Mouse (Mus musculus) forebrain, postnatal 0 days (tissue): ENCODE data around the gene Cacna1g. TPM values are rescaled to one million over a fixed set of nuclear protein-coding genes. Genes with fewer than 3 reads are reported as not detected.

Source experiments
- ATAC-seq: fragments of 200-750 bp; cut with Nextera tagmentation; 2 replicates; pipeline ENCODE4 v1.8.0; 2017; ENCODE audit warnings: mild to moderate bottlenecking, moderate library complexity
- DNase-seq: peaks from one replicate; pipeline ENCODE4 v3.0.0-alpha.2; 2015
- H3K27ac ChIP-seq: fragments of 300-500 bp; sonication (generic); 2 replicates; pipeline ENCODE4 v1.5.1; 2014; ENCODE audit warnings: low read depth, mild to moderate bottlenecking, antibody characterized with exemption, low read length, moderate library complexity, mixed read lengths
- H3K27me3 ChIP-seq: fragments of 300-500 bp; sonication (generic); 2 replicates; pipeline ENCODE4 v1.6.1; 2014; ENCODE audit warnings: mild to moderate bottlenecking, low read length, mixed read lengths; ENCODE audit not compliant: insufficient read depth
- H3K36me3 ChIP-seq: fragments of 300-500 bp; sonication (generic); 2 replicates; pipeline ENCODE4 v1.6.1; 2014; ENCODE audit warnings: mild to moderate bottlenecking, moderate library complexity; ENCODE audit not compliant: insufficient read depth
- H3K4me1 ChIP-seq: fragments of 300-500 bp; sonication (generic); 2 replicates; pipeline ENCODE4 v1.6.1; 2014; ENCODE audit warnings: antibody characterized with exemption; ENCODE audit not compliant: insufficient read depth
- H3K4me2 ChIP-seq: fragments of 300-500 bp; sonication (generic); 2 replicates; pipeline ENCODE4 v1.6.1; 2014; ENCODE audit warnings: low read depth, mild to moderate bottlenecking, moderate library complexity
- H3K4me3 ChIP-seq: fragments of 300-500 bp; sonication (generic); 2 replicates; pipeline ENCODE4 v1.5.1; 2014; ENCODE audit warnings: low read depth, low read length, mixed read lengths
- H3K9ac ChIP-seq: fragments of 300-500 bp; sonication (generic); 2 replicates; pipeline ENCODE4 v1.6.1; 2014; ENCODE audit warnings: mild to moderate bottlenecking
- H3K9me3 ChIP-seq: fragments of 300-500 bp; sonication (generic); 2 replicates; pipeline ENCODE4 v1.6.1; 2016; ENCODE audit warnings: low read length
- CTCF ChIP-seq: sonication (generic); IDR thresholded peaks from 2 replicates; pipeline ENCODE4 v1.5.1; 2016; ENCODE audit warnings: antibody characterized with exemption, control low read depth, low read depth
- WGBS: fragments of 180-500 bp; shearing (Covaris S2); extraction: QIAGEN DNeasy Blood & Tissue Kit; methylation state at CpG from one replicate; pipeline ENCODE4 v1.1.7; 2014; 5-methylcytosine and 5-hydroxymethylcytosine counted together
- polyA plus RNA-seq: library from polyadenylated mRNA; unstranded; fragments of >200 nt; fragmentation: Nextera tagmentation; extraction: Ambion mirVana; gene quantifications from 2 replicates; pipeline ENCODE4 v1.2.1, GENCODE M21; 2015
- total RNA-seq: library from RNA; depleted of rRNA; stranded (reverse); fragments of >200 nt; gene quantifications from 2 replicates; pipeline ENCODE4 v1.2.3, GENCODE M21; 2014

The Cacna1g gene
- total and polyA plus RNA-seq, 2 experiments from 2014 or later = 5.3 to 62.9 TPM

DNA sequence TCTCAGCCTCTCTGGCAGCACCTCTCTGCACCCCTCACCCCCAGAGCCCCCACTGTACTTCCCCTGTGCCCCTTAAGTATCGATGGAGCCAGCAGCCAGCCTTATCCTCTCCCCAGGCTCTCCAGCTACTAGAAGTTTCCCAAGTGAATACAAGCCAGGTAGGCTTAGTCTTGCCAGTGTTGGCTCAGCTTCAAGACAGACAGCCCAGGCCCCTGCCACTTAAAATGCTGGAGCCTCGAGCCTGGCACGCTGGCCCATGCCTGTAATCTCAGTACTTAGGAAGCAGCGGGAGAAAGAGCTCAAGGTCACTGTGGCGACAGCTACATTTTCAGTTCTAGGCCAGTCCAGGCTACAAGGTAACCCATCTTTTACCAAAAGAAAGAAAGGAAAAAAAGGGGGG lies 24.1 kb downstream of the Cacna1g start:
- Histone ChIP-seq H3K4me1 (no peaks in the 10 kb centered on the region; the same call in 1 of the 2 replicates), H3K9ac (no peak overlapping the region), H3K27me3 (no peaks in the 10 kb centered on the region), H3K9me3 (no peaks in the 10 kb centered on the region), H3K4me2 (no peak overlapping the region), H3K4me3 (no peak overlapping the region), H3K36me3 (no peaks in the 10 kb centered on the region), H3K27ac (peak overlapping the region; percentile 50; the same call in 1 of the 2 replicates)
- no peak for DNase-seq
- 39% methylated on average over 5 of the region's 5 CpGs for WGBS
- no peak; the same call in 1 of the 2 replicates for ATAC-seq
- no peak for TF ChIP-seq CTCF

DNA sequence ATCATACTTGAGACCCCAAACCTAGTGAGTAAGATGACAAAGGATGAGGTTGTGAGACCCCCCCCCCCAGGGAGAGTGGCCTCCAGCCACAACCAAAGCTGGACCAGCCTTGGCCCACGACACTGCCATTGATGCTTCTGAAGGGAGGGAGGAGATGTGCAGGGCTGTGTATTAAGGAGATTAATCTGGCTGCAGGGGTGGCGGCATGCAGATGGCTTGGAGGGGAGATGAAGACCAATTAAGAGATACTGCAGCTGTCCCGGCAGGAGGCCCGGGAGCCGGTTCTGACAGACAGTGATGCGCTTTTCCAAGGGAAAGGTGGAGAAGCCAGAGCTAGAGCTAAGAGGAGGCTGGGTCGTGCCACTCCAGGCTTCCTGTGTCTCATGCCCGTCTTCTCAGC lies 24.8 kb downstream of the Cacna1g start:
- Histone ChIP-seq H3K4me2 (no peak overlapping the region), H3K27ac (peak overlapping the region; percentile 50; the same call in 1 of the 2 replicates), H3K9me3 (no peaks in the 10 kb centered on the region), H3K9ac (no peak overlapping the region), H3K4me1 (no peaks in the 10 kb centered on the region; the same call in 1 of the 2 replicates), H3K27me3 (no peaks in the 10 kb centered on the region), H3K4me3 (no peak overlapping the region), H3K36me3 (no peaks in the 10 kb centered on the region)
- 19% methylated on average over 8 of the region's 8 CpGs for WGBS
- TF ChIP-seq CTCF = no peak
- ATAC-seq = peak; percentile 42
- no peak for DNase-seq

DNA sequence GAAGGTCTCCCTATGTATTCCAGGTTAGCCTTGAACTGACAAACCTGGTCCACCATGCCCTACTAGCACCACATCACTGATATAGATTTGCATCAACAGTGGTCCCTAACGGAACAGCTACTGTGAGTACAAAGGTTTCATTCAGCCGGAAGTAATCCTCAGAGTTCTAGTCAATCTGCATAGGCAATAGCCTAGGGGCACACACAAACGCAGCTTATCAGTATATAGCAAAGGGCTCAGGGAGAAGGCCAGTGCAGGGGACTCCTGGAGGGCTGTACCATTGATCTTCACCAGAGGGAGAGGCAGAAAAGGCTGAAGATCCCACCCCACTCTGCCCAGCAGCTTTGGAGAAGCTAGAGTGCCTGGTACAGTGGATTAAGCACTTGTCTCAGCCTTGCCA lies 27.0 kb downstream of the Cacna1g start:
- no peaks in the 10 kb centered on the region for H3K27me3 ChIP-seq
- H3K4me1 ChIP-seq = no peaks in the 10 kb centered on the region; the same call in 1 of the 2 replicates
- no peaks in the 10 kb centered on the region for H3K36me3 ChIP-seq
- 18% methylated on average over 3 of the region's 3 CpGs for WGBS
- H3K9ac ChIP-seq = no peak overlapping the region
- ATAC-seq (no peak), DNase-seq (no peak)
- no peak overlapping the region for H3K27ac ChIP-seq
- H3K4me2 ChIP-seq = no peak overlapping the region
- H3K9me3 ChIP-seq = no peaks in the 10 kb centered on the region
- no peak for TF ChIP-seq CTCF
- H3K4me3 ChIP-seq = no peak overlapping the region

DNA sequence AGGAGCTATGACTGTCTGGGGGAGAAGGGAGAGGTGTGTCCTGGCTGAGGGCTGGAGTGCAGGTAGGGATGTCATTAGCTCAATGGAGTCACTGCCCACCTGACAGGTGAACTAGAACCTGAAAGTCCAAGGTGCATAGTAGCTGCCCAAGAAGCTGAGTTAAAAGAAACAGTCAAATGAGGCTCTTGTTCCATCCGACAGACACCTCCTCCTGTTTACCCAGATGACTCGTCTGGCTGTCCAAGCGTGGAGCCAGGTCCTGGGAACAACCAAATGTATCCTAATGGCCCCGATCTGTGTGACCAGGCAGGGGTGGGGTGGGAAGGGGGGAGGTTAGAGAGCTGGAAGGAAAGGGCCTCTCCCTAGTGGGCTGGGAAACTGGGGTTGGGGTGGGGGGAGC lies 28.7 kb downstream of the Cacna1g start:
- no peaks in the 10 kb centered on the region; the same call in 1 of the 2 replicates for H3K36me3 ChIP-seq
- WGBS = 56% methylated on average over 4 of the region's 4 CpGs
- H3K9ac ChIP-seq = no peak overlapping the region
- no peak for DNase-seq
- no peak overlapping the region for H3K4me3 ChIP-seq
- TF ChIP-seq CTCF = no peak
- no peak overlapping the region for H3K27ac ChIP-seq
- H3K4me2 ChIP-seq = no peak overlapping the region
- no peaks in the 10 kb centered on the region for H3K9me3 ChIP-seq
- ATAC-seq = no peak
- H3K27me3 ChIP-seq = no peaks in the 10 kb centered on the region
- no peaks in the 10 kb centered on the region; the same call in 1 of the 2 replicates for H3K4me1 ChIP-seq

DNA sequence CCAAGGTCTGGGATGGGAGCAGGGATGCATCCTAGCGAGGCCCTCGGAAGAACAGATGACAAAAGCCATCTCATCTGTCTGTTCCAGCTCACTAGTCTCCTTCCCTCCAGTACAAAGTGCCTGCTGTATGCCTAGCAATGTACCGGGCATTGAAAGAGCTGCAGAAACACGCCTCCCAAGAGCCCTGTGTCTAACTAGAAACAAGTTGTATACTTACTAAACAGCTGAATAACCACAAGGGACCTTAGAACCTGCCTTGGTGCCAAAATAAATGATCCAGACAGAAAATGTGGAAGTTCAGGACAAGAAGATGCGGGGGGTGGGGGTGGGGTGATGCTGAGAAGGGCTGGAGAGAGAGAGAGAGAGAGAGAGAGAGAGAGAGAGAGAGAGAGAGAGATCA lies 29.2 kb downstream of the Cacna1g start:
- WGBS = 53% methylated on average over 5 of the region's 5 CpGs
- Histone ChIP-seq H3K36me3 (no peaks in the 10 kb centered on the region; the same call in 1 of the 2 replicates), H3K9ac (no peak overlapping the region), H3K4me3 (no peak overlapping the region), H3K27me3 (no peaks in the 10 kb centered on the region), H3K4me1 (no peaks in the 10 kb centered on the region; the same call in 1 of the 2 replicates), H3K4me2 (no peak overlapping the region), H3K9me3 (no peaks in the 10 kb centered on the region), H3K27ac (no peak overlapping the region)
- no peak for DNase-seq
- no peak for TF ChIP-seq CTCF
- no peak for ATAC-seq

DNA sequence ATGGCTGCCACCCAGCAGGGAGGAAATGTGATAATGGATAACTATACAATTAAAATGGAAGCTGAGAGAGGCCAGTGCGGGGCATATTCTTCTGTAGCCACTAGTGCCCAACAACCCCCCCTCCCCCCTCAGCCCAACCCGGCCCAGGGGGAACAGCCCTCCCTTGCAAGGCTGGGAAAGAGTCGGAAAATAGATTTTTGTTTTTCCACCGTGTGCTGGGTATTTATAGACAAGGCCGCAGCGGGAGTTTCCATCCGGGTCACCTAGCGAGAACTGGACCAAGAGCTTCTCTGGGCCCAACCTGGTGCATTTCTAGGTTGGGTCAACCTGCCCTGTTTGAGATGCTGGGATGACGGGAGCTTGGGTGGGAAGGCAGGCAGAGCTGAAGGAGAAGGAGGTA lies 32.2 kb downstream of the Cacna1g start:
- H3K36me3 ChIP-seq = no peaks in the 10 kb centered on the region; the same call in 1 of the 2 replicates
- no peaks in the 10 kb centered on the region for H3K27me3 ChIP-seq
- no peak overlapping the region for H3K4me3 ChIP-seq
- no peak for TF ChIP-seq CTCF
- no peak overlapping the region for H3K9ac ChIP-seq
- 49% methylated on average over 9 of the region's 9 CpGs for WGBS
- no peak overlapping the region for H3K27ac ChIP-seq
- DNase-seq = no peak
- H3K4me1 ChIP-seq = no peaks in the 10 kb centered on the region
- no peaks in the 10 kb centered on the region for H3K9me3 ChIP-seq
- no peak for ATAC-seq
- H3K4me2 ChIP-seq = no peak overlapping the region

DNA sequence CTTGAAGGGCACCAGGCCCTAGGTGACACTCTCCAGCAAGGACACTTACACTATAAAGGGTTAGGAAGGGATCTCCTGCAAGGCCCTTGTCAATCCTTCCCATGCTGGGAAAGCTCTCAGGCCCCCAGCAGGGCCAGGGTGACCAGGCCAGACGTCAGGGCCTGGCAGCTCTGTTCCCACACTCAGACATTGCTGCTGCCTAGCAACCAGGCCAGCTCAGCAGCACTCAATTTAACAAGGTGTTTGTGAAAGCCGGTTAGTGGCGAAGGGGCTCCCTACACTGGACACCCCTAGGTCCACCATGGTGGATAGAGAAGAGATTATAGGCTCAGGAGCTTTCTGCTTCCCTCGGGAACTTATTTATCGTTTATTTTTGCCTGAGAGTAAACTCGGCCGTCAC lies 32.9 kb downstream of the Cacna1g start:
- DNase-seq (no peak), ATAC-seq (peak; percentile 54)
- H3K4me3 ChIP-seq = no peak overlapping the region
- no peak overlapping the region for H3K9ac ChIP-seq
- no peak overlapping the region for H3K4me2 ChIP-seq
- H3K36me3 ChIP-seq = no peaks in the 10 kb centered on the region; the same call in 1 of the 2 replicates
- H3K27ac ChIP-seq = peak overlapping the region; percentile 35; the same call in 1 of the 2 replicates
- H3K4me1 ChIP-seq = no peaks in the 10 kb centered on the region
- no peaks in the 10 kb centered on the region for H3K9me3 ChIP-seq
- no peaks in the 10 kb centered on the region for H3K27me3 ChIP-seq
- no peak for TF ChIP-seq CTCF
- 27% methylated on average over 7 of the region's 7 CpGs for WGBS
